Mouse (Mus musculus) ES-CJ7 (cell line): Measurements from ENCODE around the gene Mks1.
"Not testable (repeated sequence)": the region's sequence is repeated elsewhere in the genome, so short reads cannot be mapped to it uniquely, and the experiment has no call there.

Source experiments
- DNase-seq: peaks from one replicate; pipeline ENCODE4 v3.0.0; 2011; ENCODE audit warnings: low read depth, low spot score

The Mks1 gene

DNA sequence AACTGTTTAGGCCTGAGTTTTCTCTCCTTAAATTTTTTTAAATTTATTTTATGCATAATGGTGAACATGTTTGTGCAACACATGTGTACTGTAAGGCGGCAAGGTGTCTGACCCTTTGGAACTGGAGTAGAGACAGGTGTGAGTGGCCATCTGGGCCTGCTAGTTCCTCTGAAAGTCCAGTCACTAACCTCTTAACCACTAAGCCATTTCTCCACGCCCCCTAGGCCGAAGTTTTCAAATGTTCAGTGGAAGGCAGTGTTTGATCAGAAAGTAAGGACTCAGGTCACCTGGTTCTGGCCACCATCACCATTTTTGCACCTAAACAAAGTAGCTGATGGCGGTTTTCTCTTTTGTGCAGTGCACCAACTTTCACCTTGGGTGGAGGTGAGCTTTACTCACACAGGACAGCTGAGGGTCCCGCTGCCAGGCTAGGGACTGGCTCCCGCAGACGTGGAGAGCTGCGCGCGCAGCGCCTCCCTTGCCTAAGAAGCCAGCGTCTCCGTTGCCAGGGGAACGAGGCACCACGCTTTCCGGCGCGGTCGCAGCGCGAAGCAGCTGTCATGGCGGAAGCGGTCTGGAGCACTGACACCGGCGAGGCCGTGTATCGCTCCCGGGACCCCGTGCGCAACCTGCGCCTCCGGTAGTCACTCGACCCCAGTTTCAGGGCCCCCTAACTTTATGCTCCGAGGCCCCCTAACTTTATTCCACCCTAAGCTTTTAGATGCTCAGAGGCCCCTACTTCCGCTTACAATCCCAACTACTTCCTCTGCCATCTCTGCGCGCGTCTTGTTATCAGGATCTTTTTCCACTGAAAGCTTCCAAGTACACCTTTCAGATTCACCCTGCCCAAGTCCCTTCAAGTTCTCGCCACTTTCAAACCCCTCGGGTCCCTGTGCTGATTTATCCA, at the start of gene Mks1:
Gene Mks1, plus strand, starts transcription at position 526 of the 907 bp plus-strand sequence.
- peak; percentile 94 for DNase-seq

DNA sequence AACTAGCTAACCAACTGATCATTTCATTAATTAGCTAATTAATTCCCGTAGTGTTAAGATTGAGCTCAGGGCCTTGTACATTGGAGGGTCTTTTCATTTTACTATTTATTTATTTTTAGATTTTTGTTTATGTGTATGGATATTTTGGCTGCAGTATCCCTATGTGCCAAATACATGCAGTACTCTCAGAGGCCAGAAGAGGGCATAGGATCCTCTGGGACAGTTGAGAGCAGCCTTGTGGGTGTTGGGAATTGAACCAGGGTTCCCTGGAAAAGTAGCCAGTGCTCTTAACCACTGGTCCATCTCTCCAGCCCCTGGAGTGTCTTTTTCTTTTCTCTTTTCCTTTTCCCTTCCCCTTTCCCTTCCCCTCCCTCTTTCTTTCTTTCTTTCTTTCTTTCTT, 47.6 kb upstream of the Mks1 start:
- peak; percentile 62 for DNase-seq

DNA sequence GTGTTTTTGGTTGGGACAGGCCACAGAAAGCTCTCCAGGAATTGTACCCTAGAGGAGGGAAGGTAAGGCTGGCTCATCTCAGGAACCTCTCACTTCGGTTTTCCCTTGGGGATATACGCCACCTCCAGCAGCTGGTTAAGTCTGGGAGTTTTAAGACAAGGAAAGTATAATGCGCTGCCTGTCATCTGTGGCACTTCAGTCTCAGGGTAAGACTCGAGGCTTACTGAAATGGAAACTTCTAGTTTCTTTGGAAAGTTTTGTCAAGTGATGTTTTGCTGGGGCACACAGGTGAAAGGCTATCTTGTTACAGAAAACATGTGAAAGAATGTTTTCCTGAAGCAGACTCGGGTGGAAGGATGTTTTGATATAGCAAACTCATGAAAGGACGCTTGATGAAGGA, 45.6 kb upstream of the Mks1 start:
- DNase-seq: no peak

DNA sequence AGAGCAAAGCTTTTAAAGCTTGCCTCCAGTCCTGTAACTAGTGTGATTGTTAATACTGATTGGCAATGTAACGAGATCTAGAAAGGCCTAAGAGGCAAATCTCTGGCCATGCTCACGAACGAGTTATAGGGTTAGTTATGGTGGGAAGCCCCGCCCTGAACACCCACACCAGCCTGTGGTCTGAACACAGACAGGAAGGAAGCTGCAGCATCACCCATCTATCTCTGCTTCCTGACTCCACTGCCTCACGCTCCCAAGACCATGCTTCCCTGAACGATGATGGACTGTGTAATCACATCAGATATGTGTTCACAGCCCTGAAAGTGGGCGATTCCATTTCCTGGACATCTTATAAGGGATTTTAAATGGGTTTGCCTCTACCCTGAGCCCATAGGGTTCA, 44.8 kb upstream of the Mks1 start:
- DNase-seq: no peak

DNA sequence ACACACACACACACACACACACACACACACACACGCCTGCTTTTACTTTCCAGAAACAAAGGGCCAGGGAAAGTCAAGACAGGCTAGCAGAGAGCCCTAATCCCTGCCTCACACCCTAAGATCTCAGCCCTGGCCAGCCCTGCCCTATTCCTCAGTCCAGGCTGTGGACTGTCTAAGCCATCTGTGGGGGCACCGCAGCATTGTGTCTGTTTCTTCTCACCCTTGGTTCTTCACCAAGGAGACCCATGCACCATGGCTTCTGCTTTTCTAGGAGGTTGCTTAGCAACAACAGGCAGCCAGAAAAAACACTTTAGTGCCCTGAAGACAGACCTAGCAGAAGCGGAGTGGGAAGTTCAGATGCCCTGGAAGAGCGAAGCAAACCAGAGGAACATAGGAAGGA, 41.6 kb upstream of the Mks1 start:
- DNase-seq: no peak

DNA sequence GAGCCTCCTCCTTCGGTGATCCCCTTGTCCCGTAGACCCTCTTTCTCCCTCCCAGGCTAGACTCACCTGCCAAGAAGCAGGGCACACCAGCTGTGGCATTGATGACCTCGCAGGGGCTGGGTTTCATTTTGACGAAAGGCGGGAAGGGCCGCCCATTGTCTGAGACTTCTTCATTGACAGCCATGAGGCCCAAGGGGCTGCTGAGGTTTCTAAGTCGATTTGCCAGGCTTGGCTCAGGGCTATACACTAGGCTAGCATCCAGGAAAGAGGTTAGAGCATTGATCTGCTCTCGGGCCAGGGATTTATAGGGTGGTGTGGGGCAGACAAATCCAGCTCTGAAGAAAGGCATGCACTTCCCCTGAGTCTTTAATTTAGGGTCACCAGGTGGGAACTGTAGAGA, 38.2 kb upstream of the Mks1 start:
- no peak for DNase-seq

DNA sequence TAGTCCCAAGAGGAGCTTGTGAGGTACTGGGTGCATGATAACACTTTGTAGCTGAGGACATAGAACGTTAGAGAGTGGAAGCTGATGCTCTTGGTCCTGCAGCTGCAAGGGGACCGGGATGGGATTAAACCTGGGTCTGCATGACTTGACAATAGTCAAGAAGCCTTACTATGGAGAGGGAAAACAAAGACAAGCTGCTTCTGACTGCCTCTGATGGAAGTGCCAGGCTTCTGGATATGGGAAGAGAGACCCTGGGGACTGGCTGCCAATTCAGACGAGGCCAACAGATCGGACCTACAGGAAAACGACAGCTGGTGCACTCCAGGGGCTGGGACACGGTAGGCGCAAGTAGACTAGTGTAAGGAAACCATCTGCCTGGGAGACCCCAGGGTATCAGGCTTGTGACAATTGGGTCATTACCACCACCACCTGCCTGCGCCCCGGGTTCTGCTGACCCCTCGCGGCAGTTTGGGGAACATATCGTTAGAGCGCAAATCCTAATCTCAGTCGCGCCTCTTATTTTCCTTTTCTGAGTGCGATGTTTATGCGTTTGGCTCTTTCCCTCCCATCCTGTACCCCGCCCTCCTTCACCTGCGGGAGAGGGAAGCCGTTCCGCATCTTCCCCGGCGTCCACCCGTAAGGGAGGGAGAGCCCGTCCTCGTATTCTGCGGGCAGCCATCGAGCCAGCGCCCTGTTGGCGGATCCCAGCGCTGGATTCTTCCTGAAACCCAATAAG, 36.1 kb upstream of the Mks1 start:
- DNase-seq: peak; percentile 65

DNA sequence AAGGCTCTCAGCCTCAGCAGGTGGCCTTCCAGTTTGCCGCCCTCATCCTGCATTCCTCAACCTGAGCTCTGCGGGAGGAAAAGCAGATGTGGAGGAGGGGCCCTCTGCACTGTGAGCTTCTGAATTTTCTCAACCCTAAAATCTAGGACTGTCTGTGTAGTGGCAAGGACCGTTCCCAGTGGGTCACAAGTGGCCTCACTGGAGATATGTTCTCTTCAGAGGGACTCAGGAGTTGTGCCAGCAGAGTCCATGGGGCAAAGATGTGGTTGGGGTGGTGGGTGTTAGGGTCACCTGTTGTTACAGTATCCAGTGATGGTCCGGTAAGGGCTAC, 35.6 kb upstream of the Mks1 start:
- DNase-seq: peak; percentile 82

DNA sequence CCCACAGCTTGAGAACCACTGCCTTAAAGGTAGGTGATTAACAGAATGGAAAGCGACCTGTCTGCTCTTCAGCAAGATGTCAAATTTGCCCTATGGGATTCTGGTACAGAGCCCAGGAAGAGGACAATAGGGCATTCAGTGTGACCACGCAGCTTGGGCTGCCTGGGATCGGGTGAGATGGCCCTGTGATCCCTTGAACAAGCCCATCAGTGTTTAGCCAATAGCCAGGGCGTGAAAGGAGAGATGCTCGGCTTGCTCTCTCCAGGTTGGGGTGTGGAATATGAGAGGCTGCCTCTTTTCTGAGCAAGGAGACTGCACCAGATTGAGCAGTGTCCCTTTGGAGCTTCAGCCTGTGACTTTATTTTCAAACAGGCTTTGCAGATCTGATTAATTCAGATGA, 31.5 kb upstream of the Mks1 start:
- DNase-seq: no peak

DNA sequence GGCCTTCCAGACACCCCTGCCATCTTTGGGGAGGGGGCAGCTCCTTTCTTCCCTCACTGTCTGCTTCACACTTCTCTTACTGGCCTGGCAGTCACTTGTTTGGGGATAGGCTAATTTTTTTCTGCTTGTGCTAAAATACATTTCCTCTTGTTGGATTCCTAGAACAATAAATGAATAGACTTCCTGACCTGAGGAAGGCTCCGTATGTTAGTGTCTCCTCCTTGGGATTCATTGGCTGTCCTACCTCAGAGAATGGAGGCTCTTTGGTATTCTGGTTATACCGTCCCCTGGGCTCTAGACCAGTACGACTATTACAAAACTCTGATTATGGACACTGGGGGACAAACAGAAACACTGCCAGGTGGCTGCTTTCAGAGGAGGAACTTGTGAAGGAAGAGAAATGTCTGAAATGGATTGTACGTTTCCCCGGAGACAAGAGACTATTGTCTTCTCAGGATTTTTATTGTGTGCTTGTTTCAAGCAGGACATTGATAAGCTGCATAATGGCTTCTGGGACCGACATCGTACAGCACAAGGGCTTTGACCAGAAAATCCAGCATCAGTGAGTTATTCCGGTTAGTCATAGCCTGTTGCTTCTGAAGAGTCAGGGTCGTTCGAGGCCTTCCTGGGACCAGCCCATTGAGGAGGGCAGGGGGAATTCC, 24.6 kb upstream of the Mks1 start, which contains the start of gene Lpo:
Gene Lpo, minus strand, starts transcription at position 51 of the 662 bp plus-strand sequence.
- no peak for DNase-seq

DNA sequence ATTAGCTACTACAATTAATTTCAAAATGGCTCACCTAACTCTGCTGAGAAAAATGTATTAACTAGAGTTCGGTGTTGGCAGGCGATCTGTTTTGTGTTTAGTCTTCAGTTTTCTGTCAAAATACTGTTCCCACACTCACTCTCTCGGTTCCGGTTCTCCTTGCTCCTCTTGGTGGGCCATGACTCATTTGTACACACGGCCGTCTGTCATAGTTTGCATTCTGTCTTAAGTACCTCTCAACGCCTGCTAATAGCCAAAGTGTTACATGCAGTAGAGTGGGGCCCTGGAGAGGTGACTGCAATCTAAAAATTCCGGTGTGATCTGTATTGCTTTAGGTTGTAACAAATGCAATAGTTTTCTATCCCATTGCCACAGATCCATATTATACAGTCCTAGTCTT, 12.3 kb upstream of the Mks1 start:
- no peak for DNase-seq

DNA sequence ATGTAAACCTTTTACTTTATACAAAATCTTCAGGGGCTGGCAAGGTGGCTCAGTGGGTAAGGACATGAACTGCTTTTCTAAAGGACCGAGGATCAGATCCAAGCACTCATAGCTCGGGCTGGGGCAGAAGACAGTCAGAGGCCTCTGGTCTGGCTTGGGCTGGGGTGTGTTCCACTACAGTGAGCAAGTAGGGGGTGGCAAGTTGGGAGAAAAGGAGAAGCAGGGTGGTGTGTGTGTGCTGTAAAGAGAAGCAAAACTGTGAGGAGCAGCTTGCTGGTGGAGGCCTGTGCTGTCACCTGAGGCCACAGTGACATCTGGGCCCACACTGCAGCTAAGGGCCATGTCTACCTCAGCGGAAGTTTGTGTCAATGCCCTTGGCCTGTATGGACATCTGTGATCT, 11.6 kb upstream of the Mks1 start:
- DNase-seq: no peak

DNA sequence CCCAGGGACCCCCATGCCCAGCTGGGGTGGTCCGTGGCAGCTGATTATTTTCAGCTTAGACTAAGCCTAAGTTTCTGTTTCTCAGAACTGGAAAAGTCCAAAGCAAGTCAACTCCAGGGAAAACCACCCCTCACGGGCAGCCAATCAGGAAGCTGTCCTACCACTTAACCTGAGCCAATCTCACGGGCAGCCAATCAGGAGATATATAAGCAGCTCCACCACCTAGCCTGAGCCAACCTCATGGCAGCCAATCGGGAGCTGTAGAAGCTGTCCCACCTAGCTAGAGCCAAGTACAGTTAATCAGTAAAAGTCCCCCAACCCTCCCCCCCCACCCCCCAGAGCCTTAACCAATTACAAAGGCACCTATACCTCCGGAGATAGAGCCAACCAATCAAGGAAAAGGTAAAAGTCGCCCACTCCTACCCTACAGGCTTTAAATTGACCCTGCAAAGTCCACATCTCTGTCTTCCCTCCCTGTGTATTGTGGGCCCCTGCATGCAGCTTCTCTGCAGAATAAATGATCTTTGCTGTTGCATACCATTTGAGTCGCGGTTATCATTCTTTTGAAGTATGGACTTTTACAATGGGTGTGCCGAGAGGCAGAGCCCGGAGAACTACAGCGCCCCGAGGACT, 5.9 kb upstream of the Mks1 start:
- peak; percentile 75 for DNase-seq

DNA sequence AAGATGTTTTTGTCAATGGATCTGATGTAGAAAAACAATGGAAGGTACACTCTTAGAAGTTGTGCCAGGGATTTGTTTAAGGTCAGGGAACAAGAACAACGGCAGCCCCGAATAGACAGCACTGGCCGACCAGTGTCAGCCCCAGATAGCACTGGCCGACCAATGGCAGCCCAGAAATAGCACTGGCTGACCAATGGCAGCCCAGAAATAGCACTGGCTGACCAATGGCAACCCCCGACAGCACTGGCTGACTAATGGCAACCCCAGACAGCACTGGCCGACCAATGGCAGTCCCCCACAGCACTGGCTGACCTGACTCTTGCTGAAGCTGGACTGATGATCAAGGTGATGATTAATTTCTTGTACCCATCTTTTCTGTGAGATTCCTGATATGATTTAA, 5.1 kb upstream of the Mks1 start:
- peak; percentile 81 for DNase-seq

DNA sequence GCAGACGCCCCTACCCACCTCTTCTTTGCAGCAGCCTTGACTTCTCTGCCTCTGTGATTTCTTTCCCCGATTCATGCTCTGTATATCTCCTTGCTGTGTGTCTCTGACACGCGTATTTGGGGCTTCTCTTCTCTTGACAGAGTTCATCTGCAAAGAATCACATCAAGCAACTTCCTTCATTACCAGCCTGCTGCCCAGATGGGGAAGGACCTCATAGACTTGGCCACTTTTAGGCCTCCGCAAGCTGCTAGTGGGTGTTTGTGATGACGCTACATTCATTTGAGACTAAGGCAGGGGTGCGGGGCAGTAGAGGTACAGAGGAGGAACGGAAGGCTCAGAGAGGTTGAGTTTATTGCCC, 561 bp downstream of the Mks1 start:
- peak; percentile 16 for DNase-seq

DNA sequence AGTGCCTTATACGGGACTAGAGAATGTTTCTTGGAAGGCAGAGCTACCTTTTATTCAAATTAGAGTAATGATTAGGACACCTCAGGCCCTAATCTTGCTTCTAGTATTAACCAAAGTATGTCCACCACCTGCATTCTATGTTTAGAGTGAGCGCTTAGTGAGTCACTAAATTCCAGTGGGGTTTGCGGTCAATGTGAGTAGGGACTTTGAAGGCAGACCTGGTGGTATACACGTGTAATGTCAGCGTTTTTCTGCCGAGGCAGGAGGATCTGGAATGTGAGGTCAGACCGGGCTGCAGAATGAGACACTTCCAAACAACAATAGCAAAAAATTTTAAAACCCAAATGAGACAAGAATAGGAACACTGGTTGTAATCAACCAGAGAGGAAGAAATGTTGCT, 1.5 kb downstream of the Mks1 start:
- DNase-seq: no peak

DNA sequence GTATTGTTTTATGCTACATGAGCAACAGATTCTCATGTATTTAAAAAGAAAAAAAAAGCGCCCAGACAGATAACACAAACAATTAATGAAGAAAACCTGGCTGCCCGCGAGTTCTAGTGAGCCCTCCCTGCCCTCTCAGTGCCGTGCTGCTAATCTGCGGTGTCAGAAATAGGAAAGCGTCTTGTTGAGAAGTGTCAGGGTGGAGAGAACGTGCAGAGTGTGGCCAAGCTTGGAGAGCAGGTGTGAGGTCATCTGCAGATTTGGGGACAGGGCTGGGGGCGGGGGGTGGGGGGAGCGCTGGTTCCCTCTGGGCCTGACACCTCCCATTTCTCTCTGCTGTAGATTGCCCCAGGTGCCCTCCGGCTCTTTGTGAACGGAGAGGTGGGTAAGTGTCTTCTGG, 6.3 kb downstream of the Mks1 start:
- DNase-seq: no peak

DNA sequence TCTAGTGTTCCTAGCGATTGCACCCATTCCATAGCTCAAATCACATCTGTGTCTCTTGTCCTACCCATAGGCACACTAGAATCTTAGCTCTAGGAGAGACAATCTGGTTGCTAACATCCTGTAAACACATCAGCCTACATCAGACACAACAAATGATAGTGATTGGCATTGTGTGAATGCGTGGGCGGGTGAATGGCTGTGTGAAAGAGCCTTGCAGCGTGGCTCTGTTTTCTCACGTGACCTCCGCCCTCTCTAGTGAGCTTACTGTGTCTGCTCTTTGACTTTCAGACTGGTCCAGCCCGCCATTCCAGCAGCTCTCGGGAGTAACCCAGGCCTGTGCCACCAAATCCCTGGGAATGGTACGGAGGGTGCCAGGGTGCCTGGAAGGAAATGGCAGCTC, 7.4 kb downstream of the Mks1 start:
- DNase-seq: no peak

DNA sequence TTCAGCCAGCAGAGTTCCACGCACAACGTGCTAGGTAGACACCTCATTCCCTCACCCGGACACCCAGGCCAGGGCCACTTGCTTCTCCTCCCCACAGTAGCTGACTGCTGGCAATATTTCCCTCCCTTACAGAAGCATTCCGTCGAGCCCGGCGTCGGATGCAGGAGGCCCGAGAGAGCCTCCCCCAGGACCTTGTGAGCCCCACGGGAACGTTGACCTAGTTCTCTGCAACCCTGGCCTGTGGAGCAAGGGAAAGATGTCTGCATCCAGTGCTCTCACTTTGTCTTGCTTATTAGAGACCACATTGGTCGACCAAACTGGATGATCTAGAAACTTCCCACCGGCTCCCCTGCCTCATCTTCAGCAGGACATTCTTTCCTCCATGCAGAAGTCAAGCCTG, 9.8 kb downstream of the Mks1 start:
- no peak for DNase-seq

DNA sequence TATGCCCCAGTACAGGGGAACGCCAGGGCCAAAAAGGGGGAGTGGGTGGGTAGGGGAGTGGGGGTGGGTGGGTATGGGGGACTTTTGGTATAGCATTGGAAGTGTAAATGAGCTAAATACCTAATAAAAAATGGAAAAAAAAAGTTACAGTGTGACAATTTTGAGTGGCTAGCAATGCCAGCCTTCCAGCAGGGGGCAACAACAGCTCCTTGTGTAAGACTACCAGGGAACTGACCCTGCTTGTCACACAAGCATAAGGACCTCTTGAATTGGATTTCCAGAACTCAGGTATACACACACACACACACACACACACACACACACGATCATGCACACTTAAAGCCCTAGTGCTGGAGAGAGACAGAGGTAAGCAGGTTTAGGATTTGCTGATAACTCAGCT, 13.9 kb downstream of the Mks1 start:
- not testable (repeated sequence) for DNase-seq

DNA sequence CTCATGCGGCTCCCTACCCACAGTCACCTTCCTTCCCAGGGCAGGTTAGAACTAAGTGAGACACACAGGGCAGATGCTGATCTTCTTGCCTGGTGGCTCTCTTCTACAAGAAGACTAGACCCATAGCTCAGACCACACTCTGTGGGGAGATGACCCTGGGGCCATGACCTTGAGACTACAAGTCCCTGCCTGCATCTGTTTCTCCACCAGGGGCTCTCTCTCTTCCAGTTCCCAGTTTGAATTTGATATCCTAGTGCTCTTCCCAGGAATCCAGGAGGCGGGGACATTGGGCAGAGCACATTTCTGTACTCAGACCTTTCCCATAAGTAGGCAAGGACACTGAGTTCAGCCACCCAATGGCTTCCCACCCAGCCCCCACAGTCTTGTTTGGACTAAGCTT, 17.1 kb downstream of the Mks1 start:
- DNase-seq: peak; percentile 68

DNA sequence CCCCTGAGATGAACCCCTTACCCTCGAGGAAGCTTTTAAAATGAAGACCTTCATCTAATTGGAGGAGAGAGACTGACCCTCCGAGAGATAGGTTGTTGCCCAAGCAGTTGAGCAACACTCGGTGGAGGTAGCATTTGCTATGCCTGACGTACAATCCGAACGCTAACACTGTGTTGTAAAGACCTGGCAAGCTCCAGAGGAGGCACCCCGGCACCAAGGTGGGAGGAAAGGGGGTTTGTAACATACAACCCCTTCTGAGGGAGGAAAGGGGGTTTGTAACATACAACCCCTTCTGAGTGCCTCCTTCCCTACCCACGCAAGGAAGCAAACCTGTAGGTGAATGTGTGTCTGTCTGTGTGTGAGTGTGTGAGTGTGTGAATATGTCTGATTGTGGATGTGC, 18.8 kb downstream of the Mks1 start:
- DNase-seq: no peak
